Mouse (Mus musculus): ENCODE measurements around the gene Fam207a.
A peak's percentile ranks its signal among the peaks of the same experiment; 100 is the strongest.

Fam207a gene

GRCm38 (mm10) chr10:77456507-77456906, 59.1 kb downstream of the Fam207a start:
- DNase-seq (ENCODE audit: extremely low read depth, insufficient read length, low spot score) = no peak

GRCm38 (mm10) chr10:77455251-77456010, 60.2 kb downstream of the Fam207a start:
- no peak for DNase-seq (ENCODE audit: extremely low read depth, insufficient read length, low spot score)

GRCm38 (mm10) chr10:77454795-77455194, 60.8 kb downstream of the Fam207a start:
- no peak for DNase-seq (ENCODE audit: extremely low read depth, insufficient read length, low spot score)

- no peak for DNase-seq (ENCODE audit: extremely low read depth, insufficient read length, low spot score)
Measured at GRCm38 (mm10) chr10:77451822-77452221, 63.8 kb downstream of the Fam207a start.

GRCm38 (mm10) chr10:77450159-77450464, 65.5 kb downstream of the Fam207a start:
- DNase-seq (ENCODE audit: extremely low read depth, insufficient read length, low spot score) = no peak

- peak; percentile 55 for DNase-seq (ENCODE audit: extremely low read depth, insufficient read length, low spot score)
Measured at GRCm38 (mm10) chr10:77449315-77450158, 66.0 kb downstream of the Fam207a start.

GRCm38 (mm10) chr10:77448698-77449247, 66.8 kb downstream of the Fam207a start:
- no peak for DNase-seq (ENCODE audit: extremely low read depth, insufficient read length, low spot score)

GRCm38 (mm10) chr10:77448209-77448608, 67.4 kb downstream of the Fam207a start:
- no peak for DNase-seq (ENCODE audit: extremely low read depth, insufficient read length, low spot score)

DNA sequence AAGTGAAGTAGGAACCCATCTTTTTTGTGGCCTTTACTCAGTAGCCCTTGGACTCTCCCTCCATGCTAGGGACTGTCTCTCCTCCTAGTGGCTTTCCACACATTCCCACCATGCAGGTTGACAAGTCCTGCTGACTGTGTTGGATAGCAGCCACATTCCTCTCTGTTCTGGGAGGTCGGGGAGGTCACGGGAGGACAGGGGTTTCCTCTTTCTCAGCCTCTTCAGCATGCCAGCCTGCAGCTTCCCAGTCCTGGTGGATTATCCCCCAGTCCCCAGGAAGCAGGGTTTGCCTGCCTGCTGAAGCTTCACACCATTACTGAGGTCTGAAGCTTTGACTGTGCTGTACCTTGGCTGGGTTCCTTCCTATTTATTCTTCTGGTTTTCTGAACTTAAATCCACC, 67.8 kb downstream of the Fam207a start:
- DNase-seq (ENCODE audit: extremely low read depth, insufficient read length, low spot score) = no peak

DNA sequence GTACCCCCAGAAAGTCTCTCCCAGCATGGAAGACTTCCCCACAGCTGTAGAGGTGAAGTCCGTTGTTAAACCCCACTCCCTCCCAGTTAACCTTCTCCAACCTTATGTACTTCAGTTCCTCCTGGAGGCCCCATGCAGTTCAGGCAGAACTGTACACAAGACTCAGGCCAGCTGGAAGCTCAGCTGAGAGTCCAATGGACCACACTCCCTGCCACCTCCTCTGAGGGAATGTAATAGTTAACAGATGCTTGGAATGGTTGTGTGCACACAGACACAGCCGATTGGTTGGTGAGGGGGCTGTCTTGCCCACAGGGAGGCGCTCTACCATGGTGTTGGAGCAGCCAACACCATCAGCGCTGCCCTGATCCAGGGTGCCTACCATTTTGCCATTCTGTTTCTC, 73.3 kb downstream of the Fam207a start:
- no peak for DNase-seq (ENCODE audit: extremely low read depth, insufficient read length, low spot score)

DNA sequence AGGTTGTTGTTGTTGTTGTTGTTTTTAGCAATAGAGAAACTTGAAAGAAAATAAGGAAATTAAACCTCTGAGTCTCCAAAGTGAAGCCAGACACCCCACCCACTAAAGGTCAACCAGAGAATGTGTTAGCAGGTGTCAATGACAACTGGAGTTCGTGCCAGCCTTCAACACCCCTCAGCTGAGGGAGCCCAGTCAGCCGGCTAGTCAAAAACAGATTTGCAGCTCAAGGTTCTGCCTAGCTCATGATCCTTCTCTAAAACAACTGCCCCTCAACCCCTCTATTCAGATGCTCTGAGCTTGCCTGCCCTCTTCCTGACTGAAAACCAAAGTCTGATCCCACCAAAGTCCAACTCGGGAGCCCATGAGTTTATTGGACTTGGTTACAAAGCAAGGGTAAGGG, 73.8 kb downstream of the Fam207a start:
- no peak for DNase-seq (ENCODE audit: extremely low read depth, insufficient read length, low spot score)

- DNase-seq (ENCODE audit: extremely low read depth, insufficient read length, low spot score) = no peak
Measured at GRCm38 (mm10) chr10:77440841-77441755, 74.5 kb downstream of the Fam207a start.

DNA sequence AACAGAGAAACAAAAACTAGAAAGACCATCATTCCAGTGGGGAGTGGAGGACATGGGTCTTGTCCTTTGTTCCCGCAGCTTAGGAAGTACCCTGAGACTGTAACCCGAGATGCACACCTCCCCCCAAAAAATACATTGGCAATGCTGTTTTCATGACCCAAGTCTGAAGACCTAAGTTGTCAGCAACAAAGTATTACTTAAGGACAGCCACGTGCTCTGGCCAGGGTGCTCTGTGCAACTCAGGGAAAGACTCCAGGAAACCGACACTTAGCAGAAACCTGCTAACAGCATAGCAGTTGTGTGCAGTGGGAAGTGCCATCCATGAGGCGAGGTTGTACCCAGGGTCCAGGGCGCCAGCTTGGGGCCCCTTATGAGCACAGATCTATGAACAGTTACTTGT, 75.3 kb downstream of the Fam207a start:
- no peak for DNase-seq (ENCODE audit: extremely low read depth, insufficient read length, low spot score)

DNA sequence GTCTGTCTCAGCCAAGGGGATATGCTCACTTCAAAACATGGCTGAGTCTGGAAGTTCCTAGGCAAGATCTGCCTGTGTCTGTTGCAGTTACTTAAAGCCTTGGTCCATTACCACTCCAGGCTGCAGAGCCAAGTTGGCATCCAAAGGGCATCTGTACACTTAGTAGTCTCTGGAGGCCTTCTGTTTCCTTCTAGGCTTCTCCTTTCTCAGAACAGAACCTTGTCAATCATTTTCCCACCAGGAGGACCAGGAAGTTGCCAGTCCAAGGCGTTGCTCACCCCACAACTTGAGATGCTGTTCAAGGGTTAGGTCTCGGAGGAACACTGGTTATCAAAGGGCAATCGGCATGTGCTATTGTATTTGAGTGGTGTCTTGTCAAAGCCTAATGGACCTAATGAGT, 76.6 kb downstream of the Fam207a start:
- DNase-seq (ENCODE audit: extremely low read depth, insufficient read length, low spot score) = no peak

- DNase-seq (ENCODE audit: extremely low read depth, insufficient read length, low spot score) = no peak
Measured at GRCm38 (mm10) chr10:77438021-77438420, 77.6 kb downstream of the Fam207a start.

Data from 3134 (cell line).